Mouse (Mus musculus) gastrocnemius, adult 18-20 months (tissue): ENCODE data around the gene Rbpj. TPM values are rescaled to one million over a fixed set of nuclear protein-coding genes. Genes with fewer than 3 reads are reported as not detected.

Experiments used
- DNase-seq: peaks from one replicate; pipeline ENCODE4 v3.0.0; 2021; ENCODE audit warnings: low spot score
- total RNA-seq, 2 experiments: library from RNA; stranded (reverse); gene quantifications; 2 replicates each; pipeline ENCODE4 v1.2.3; 2021

Gene Rbpj
- total RNA-seq, 2 experiments from 2014 or later, result 17.1 to 18.0 TPM

DNA sequence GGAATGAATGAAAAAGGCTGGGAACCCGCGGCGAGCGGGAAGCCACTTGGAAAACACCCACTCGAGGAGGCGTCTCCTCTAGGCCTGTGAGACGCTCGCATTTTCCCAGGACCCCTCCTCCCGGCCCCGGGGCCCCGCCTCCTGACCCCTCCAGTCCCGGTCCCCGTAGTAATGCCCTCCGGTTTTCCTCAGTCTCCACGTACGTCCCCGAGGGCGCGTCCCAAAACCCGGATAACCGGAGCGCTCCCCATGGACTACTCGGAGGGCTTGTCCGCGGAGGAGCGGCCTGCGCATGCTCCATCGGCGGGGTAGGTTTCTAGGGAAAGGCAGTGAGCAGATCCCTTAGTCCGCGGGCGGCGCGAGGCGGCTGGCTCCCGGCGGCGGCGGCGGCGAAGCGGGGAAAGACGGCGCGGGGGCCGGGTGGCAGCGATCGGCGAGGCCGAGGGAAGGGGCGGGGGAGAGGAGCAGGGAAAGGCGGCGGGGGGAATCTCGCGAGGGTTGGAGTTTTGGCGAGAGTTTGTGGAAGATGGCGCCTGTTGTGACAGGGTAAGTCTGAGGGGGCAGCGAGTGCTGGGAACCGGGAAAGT lies 124.3 kb downstream of the Rbpj start:
- DNase-seq, result peak; percentile 99

GRCm38 (mm10) chr5:53590875-53591682 lies 125.1 kb downstream of the Rbpj start:
- no peak for DNase-seq

DNA sequence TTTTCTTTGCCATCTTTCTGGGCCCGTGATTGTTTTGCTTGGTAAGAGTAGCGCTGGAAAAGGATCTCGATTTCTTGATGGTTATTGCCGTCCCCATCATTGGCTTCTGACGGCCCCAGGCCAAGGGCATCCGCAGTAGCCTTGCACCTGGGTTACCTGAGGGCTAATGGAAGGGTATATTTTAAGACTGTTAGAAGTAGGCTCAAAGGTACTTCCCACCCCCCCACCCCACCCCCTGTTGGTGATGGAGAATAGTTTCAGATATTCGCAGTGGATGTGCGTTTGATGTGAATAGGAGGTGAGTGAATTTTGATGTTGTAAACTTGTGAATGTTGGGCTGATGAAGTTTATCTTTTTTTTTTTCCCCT lies 125.7 kb downstream of the Rbpj start:
- DNase-seq, result no peak

DNA sequence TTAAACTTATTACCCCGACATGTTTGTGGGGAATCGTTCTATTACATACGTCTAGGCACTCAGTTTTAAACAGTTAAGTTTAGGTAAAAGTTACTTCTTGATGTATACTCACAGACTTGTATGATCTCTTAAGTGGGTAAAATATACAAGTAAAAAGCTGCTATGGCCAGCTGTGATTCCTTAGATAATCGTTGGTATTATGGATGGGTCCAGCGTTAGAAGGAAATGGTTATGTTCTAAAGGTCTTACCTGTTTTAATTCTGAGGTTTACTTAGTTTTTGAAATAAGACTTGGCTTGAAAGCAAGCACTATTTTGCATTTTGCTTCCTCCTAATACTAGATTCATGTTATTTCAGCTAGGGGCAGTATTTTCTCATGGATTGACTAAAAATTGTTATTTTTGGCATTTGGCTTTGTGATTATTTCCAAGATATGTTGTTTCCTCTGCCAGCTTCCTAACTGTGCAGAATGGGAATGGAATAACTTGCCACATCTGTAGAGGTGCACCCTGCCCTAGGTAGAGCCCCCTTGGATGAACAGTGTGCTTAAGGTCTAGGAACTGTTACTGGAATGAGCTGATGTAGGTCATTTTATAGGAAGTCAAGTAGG lies 127.2 kb downstream of the Rbpj start:
- DNase-seq, result no peak

- DNase-seq, result peak; percentile 58
These were observed 128.3 kb downstream of the Rbpj start for GRCm38 (mm10) chr5:53594274-53594673.

DNA sequence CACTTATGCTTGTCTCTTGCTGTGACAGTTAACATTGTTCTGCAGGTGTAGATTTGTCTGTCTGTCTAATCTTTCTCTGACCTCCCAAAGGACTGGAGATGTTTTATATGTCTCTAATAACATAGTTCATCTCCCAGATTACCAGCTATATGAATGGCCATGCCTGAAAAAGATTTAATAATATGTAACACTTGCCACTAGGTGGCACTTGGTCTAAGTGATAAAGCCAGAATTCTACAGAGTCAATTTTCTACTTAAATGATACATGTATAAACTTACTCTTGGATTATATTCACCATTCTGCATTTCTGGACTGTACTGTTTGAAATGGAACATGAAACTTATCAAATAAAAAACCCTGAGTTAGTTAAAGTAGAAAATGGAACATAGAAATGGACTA lies 132.6 kb downstream of the Rbpj start:
- DNase-seq, result no peak

- DNase-seq, result no peak
These were observed 133.2 kb downstream of the Rbpj start for GRCm38 (mm10) chr5:53599116-53599515.

GRCm38 (mm10) chr5:53602194-53602593 lies 136.2 kb downstream of the Rbpj start:
- no peak for DNase-seq

- DNase-seq, result no peak
These were observed 139.5 kb downstream of the Rbpj start for GRCm38 (mm10) chr5:53605450-53605849.

- no peak for DNase-seq
These were observed 141.5 kb downstream of the Rbpj start for GRCm38 (mm10) chr5:53607230-53607996.

- DNase-seq, result no peak
These were observed 152.9 kb downstream of the Rbpj start for GRCm38 (mm10) chr5:53618844-53619243.

DNA sequence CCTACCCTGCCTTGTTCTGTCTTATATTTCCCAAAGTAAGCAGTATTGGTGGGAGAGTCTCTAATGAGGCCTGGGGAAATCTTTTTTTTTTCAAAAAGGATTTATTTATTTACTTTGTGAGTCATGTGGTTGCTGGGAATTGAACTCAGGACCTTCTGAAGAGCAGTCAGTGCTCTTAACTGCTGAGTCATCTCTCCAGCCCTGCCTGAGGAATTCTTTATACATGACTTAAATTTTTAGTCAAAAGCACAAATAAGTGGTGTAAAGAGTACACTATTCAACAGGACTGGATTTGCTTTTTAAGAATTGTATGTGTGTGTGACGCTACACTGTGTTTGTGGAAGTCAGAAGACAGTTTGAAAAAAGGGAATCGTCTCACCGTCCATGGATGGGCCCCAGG lies 166.1 kb downstream of the Rbpj start:
- DNase-seq, result no peak

GRCm38 (mm10) chr5:53636795-53637194 lies 170.8 kb downstream of the Rbpj start:
- no peak for DNase-seq

DNA sequence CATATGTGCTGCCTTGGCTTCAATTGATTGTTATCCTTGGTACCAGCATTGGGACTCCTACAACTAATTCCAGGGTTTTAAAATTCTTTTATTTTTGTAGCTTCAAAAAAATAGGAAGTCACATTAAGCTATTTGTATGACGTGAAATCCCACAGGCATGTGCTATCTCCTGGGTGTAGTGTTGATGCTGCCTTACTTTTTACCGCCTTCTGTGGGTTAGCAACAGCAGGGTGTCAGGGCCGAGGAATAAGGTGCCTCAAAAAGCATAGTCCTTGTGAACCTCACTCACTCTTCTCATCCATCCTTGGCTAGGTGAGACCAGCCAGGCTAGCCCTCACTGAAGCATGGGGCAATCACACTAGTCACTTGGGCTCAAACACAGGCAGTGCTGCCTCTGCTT lies 171.3 kb downstream of the Rbpj start:
- no peak for DNase-seq

DNA sequence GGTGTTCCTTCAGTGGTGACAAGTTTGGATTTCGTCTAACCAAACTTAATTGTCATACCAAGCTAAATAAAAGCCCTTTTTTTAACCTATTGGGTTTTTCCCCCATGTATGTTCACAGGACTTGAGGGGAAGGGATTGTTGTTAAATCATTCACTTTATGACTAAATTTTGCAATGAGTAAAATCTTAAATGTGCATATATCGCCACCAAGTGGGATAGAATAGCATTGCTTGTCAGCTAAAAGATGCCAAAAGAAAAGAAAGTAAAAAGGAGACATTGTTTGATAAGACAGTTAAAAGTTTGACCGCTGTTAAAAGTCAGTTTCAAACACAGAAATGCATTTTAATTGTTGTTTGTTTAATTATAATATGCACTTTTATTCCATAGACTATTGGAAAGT lies 172.7 kb downstream of the Rbpj start:
- DNase-seq, result peak; percentile 22

DNA sequence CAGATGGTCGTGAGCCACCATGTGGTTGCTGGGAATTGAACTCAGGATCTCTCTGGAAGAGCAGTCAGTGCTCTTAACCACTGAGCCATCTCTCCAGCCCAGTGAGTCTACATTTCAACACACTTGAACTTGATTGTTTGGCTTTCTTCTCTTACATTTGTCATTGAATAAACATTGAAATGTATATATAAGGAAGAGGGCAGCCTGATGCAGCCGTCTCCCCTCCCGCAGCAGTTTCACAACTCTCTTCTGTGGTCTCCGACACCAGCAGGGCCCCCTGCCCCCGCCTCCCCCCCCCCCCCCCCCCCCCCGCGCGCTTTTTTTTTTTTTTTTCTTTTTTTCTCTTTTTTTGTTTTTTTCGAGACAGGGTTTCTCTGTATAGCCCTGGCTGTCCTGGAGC lies 180.7 kb downstream of the Rbpj start:
- DNase-seq, result no peak

DNA sequence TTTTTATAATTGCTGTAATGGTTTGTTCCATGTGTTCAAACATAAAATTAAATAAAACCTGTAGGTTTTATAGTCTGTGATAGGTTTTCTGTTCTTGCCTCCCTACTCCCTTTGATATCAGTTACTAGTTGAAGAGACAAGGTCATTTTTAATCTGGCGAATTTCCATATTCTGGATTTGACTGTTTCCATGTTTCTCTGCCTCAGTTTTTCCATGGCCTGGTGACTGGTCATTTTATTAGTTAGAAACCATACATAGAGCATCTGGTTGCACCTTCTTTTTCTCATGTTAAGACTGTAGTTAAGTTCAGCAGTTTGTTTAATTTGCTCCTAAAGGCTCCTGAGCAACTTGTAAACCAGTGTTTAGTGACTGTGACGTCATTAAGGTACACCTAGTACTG lies 181.4 kb downstream of the Rbpj start:
- no peak for DNase-seq

DNA sequence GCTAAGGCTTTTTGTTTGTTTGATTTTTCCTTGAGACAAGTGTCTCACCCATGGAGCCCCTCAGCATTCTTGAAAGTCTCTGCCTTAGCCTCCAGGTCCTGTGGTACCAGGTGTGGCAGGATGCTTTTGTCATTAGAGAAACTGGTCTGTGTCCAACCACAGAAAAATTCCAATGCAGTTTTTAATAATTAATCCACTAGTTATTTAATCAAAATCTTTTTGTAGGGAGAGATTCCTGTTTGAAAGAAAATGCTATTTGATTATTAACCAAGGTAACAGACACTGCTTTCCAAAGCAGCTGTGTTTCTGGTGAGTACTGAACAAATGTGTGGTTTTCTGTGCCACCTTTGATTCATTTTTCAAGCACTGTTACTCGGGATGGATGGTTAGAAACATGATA lies 190.6 kb downstream of the Rbpj start:
- no peak for DNase-seq

GRCm38 (mm10) chr5:53657925-53658324 lies 192.0 kb downstream of the Rbpj start:
- no peak for DNase-seq

GRCm38 (mm10) chr5:53661508-53661907 lies 195.6 kb downstream of the Rbpj start:
- no peak for DNase-seq

GRCm38 (mm10) chr5:53662413-53662812 lies 196.5 kb downstream of the Rbpj start:
- no peak for DNase-seq

DNA sequence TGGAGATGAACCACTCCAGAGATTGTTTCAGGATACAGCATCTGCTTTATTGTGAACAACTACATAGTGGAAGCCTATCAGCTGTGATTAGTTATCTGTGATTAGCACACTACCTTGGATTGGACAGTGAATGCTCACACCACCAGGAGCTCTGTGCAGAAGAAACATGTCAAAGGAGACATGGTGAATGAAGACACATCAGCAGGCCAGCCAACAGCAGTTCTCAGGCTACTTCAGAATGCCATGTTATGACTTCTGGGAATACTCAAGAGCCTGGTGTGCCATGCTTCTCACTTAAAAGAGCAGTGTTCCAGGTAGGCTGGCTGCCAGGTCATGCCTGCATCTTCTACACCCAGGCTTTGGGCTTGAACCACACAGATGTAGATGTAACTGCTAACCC lies 197.7 kb downstream of the Rbpj start:
- DNase-seq, result no peak
